Mouse (Mus musculus) intestine, postnatal 0 days (tissue): ENCODE results near the gene Arpc3. TPM values are rescaled to one million over a fixed set of nuclear protein-coding genes. Genes with fewer than 3 reads are reported as not detected.

Source experiments
- ATAC-seq: fragments of 200-750 bp; cut with Nextera tagmentation; 2 replicates; pipeline ENCODE4 v1.8.0; 2017; ENCODE audit warnings: mild to moderate bottlenecking, moderate TSS enrichment, moderate library complexity
- H3K27ac ChIP-seq: fragments of 300-500 bp; sonication (generic); 2 replicates; pipeline ENCODE4 v1.5.1; 2014; ENCODE audit warnings: mild to moderate bottlenecking, low read depth, low read length, moderate library complexity
- H3K27me3 ChIP-seq: fragments of 300-500 bp; sonication (generic); replicated peaks from 2 replicates; pipeline ENCODE4 v1.6.1; 2014; ENCODE audit warnings: low read length, mixed read lengths; ENCODE audit not compliant: control insufficient read depth, insufficient read depth
- H3K36me3 ChIP-seq: fragments of 300-500 bp; sonication (generic); 2 replicates; pipeline ENCODE4 v1.6.1; 2014; ENCODE audit warnings: mild to moderate bottlenecking, moderate library complexity; ENCODE audit not compliant: control insufficient read depth, insufficient read depth
- H3K4me1 ChIP-seq: fragments of 300-500 bp; sonication (generic); replicated peaks from 2 replicates; pipeline ENCODE4 v1.6.1; 2014; ENCODE audit warnings: antibody characterized with exemption, low read length, mixed read lengths; ENCODE audit not compliant: control insufficient read depth, insufficient read depth
- H3K4me2 ChIP-seq: fragments of 300-500 bp; sonication (generic); replicated peaks from 2 replicates; pipeline ENCODE4 v1.6.1; 2014; ENCODE audit warnings: low read depth, mild to moderate bottlenecking, moderate library complexity
- H3K4me3 ChIP-seq: fragments of 300-500 bp; sonication (generic); 2 replicates; pipeline ENCODE4 v1.5.1; 2014; ENCODE audit warnings: low read depth, low read length
- H3K9ac ChIP-seq: fragments of 300-500 bp; sonication (generic); 2 replicates; pipeline ENCODE4 v1.6.1; 2014; ENCODE audit warnings: mild to moderate bottlenecking, low read depth, low read length
- H3K9me3 ChIP-seq: fragments of 300-500 bp; sonication (generic); 2 replicates; pipeline ENCODE4 v1.6.1; 2016; ENCODE audit warnings: mixed run types; ENCODE audit not compliant: control insufficient read depth
- CTCF ChIP-seq: sonication (generic); IDR thresholded peaks from 2 replicates; pipeline ENCODE4 v1.5.1; 2016; ENCODE audit warnings: low read depth, mild to moderate bottlenecking, control low read depth, antibody characterized with exemption, moderate library complexity
- WGBS: fragments of 180-500 bp; shearing (Covaris S2); extraction: QIAGEN DNeasy Blood & Tissue Kit; methylation state at CpG from one replicate; pipeline ENCODE4 v1.1.7; 2014; 5-methylcytosine and 5-hydroxymethylcytosine counted together
- polyA plus RNA-seq: library from polyadenylated mRNA; unstranded; fragments of >200 nt; fragmentation: Nextera tagmentation; extraction: Ambion mirVana; gene quantifications from 2 replicates; pipeline ENCODE4 v1.2.1, GENCODE M21; 2015

Arpc3 gene
- polyA plus RNA-seq, 1 experiment from 2014 or later: 171 TPM

DNA sequence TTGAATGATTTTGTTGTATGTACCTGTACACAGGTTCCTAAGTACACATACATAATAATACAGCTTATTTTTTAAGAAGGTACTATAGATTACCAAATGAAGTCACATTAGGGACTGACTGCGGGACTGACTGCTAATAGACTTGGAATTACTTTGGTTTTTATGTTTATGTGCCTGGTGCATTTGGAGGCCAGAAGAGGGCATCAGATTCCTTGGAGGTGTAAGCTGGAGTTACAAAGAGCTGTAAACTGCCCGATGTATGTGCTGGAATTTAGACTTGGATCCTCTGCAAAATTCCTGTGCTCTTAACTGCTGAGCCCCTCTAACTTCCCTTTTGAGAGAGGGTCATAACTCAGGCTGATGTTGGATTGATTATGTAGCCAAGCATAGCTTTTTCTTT lies 33.9 kb downstream of the Arpc3 start:
- no peak for ATAC-seq
- no peak overlapping the region for H3K4me3 ChIP-seq
- TF ChIP-seq CTCF: peak; percentile 35; the same call in 1 of the 2 replicates
- H3K9ac ChIP-seq: no peak overlapping the region
- peaks cover 26% of the 10 kb centered on the region for H3K36me3 ChIP-seq
- no peaks in the 10 kb centered on the region for H3K27me3 ChIP-seq
- WGBS: 70% methylated on average over 2 of the region's 2 CpGs
- no peaks in the 10 kb centered on the region for H3K9me3 ChIP-seq
- no peaks in the 10 kb centered on the region for H3K4me1 ChIP-seq
- H3K27ac ChIP-seq: no peak overlapping the region
- H3K4me2 ChIP-seq: no peak overlapping the region

DNA sequence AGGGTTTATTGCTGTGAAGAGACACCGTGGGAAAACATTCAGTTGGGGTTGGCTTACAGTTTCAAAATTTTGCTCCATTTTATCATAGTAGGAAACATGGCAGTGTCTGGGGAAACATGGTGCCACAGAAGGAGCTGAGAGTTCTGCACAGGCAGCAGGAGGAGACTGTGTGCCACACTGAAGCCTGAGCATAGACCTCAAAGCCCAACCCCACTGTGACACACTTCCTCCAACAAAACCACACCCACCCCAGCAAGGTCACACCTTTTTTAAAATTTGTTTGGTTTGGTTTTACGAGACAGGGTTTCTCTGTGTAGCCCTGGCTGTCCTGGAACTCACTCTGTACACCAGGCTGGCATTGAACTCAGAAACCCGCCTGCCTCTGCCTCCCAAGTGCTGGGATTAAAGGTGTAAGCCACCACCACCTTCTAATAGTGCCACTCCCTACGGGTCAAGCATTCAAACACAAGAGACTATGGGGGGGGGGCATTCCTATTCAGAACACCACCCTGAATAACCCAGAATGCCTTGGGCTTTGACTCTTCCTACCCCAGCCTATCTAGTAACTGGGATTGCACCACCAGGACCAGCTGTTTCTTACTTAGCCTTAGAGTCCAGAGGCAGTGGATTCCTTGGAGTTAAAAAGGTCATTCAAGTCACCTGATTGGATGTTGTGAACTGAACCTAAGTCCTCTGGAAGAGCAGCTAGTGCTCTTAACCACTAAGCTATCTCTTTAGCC lies 38.5 kb downstream of the Arpc3 start:
- no peak overlapping the region for H3K4me3 ChIP-seq
- H3K4me2 ChIP-seq: no peak overlapping the region
- WGBS: 88% methylated on average over 4 of the region's 4 CpGs
- H3K36me3 ChIP-seq: peaks cover 65% of the 10 kb centered on the region
- no peak overlapping the region for H3K27ac ChIP-seq
- no peaks in the 10 kb centered on the region for H3K9me3 ChIP-seq
- no peak for ATAC-seq
- no peaks in the 10 kb centered on the region for H3K4me1 ChIP-seq
- TF ChIP-seq CTCF: no peak
- H3K9ac ChIP-seq: no peak overlapping the region
- no peaks in the 10 kb centered on the region for H3K27me3 ChIP-seq

DNA sequence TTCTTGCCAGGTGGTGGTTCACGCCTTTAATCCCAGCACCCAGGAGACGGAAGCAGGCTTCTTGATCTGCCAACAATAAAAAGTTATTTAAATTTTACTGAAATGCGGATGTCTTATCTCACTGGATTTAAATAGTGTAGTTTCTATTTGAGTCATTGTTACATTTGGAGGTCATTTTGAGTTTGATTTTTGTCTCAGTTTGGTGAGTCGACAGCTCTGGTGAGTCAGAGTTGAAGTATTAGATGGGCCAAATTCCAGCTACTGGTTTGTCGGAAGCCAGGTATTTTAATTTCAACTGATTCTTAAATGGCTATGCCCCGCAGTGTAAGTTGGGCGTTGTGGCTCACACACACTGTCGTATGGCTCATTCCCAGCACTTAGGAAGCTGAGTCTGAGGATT lies 39.5 kb downstream of the Arpc3 start:
- H3K27me3 ChIP-seq: no peaks in the 10 kb centered on the region
- H3K4me1 ChIP-seq: no peaks in the 10 kb centered on the region
- H3K9me3 ChIP-seq: no peaks in the 10 kb centered on the region
- no peak overlapping the region for H3K4me2 ChIP-seq
- no peak for ATAC-seq
- no peak overlapping the region for H3K9ac ChIP-seq
- no peak for TF ChIP-seq CTCF
- H3K4me3 ChIP-seq: no peak overlapping the region
- peaks cover 75% of the 10 kb centered on the region for H3K36me3 ChIP-seq
- WGBS: 91% methylated on average over 8 of the region's 8 CpGs
- no peak overlapping the region for H3K27ac ChIP-seq

DNA sequence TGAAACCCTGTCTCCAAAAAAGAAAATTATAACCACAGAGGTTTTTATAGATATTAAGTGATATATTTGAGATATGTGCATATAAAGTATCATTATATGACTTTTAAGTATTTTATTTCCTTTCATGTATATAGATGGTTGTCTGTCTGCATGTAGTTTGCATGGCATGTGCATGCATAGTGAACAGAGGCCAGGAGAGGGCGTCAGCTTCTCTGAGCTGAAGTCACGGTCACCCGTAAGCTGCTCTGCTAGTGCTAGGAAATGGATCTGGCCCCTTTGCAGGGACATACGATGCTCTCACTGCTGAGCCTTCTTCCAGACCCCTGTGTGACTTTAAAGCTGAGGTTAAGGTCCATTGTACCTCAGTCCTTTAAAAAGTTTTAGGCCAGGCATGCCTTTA lies 42.9 kb downstream of the Arpc3 start:
- no peak for ATAC-seq
- Histone ChIP-seq H3K9ac (no peak overlapping the region), H3K9me3 (no peaks in the 10 kb centered on the region), H3K27ac (no peak overlapping the region), H3K4me1 (no peaks in the 10 kb centered on the region), H3K27me3 (no peaks in the 10 kb centered on the region), H3K4me2 (no peak overlapping the region), H3K4me3 (no peak overlapping the region), H3K36me3 (peaks cover 92% of the 10 kb centered on the region)
- 82% methylated on average over 4 of the region's 4 CpGs for WGBS
- peak; percentile 47 for TF ChIP-seq CTCF

DNA sequence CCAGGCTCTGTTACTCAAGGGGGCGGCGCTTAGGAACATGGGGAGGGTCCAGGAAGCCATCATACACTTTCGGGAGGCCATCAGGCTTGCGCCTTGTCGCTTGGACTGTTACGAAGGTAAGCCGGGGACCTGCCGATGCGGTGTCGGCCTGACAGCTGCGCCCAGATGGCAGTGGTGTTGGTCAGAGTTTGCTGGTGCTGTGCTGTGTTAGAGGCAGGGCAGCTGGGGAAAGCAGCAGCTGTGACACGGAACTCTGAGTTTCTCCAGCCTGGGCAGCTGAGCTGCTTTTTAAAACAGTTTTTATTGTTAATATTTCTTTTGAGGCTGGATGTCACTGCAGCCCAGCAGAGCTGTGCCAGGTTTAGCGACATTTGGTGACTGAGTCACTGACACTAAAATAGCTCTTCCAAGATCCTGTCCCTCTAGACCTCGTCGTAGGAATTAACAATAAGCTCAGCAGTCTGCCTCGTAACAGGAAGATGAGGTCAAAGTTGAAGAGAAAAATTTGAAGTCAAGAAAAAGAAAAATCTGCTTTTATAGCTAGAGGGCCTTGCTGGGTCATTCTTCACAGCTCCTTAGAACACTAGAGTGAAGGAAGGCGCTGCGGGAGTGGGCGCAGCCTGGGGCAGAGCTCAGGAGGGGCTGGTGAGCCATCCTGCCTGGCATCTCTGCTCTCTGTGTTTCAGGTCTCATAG lies 47.9 kb downstream of the Arpc3 start:
- H3K9me3 ChIP-seq: no peaks in the 10 kb centered on the region
- no peak for TF ChIP-seq CTCF
- no peaks in the 10 kb centered on the region for H3K27me3 ChIP-seq
- no peaks in the 10 kb centered on the region for H3K4me1 ChIP-seq
- no peak overlapping the region for H3K4me3 ChIP-seq
- H3K4me2 ChIP-seq: no peak overlapping the region
- H3K36me3 ChIP-seq: peaks cover 99% of the 10 kb centered on the region
- ATAC-seq: no peak
- H3K9ac ChIP-seq: no peak overlapping the region
- WGBS: 78% methylated on average over 19 of the region's 19 CpGs
- H3K27ac ChIP-seq: peak overlapping the region; percentile 28; the same call in 1 of the 2 replicates

DNA sequence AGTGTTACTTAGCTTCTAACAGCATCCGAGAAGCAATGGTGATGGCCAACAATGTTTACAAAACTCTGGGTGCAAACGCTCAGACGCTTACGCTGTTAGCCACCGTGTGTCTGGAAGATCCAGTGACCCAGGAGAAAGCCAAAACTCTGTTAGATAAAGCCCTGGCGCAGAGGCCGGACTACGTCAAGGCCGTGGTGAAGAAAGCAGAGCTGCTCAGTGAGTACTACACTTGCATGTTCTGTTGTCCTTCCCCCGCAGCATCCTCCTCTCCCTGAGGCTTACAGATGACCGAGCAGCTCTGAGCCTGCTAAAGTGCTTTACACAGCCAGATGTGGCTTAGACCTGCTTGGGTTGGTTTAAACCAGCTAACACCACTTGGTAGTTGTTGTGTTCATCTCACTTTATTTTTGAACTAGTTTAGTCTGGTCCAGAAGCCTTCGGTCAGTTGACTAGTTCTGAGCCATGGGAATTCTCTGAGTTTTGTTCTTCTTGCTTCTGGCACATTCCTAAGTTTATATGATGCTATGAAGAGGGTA lies 48.5 kb downstream of the Arpc3 start:
- Histone ChIP-seq H3K9me3 (no peaks in the 10 kb centered on the region), H3K9ac (no peak overlapping the region), H3K27ac (peak overlapping the region; percentile 28; the same call in 1 of the 2 replicates), H3K4me3 (no peak overlapping the region), H3K27me3 (no peaks in the 10 kb centered on the region), H3K4me1 (no peaks in the 10 kb centered on the region), H3K36me3 (peaks cover 99% of the 10 kb centered on the region), H3K4me2 (no peak overlapping the region)
- TF ChIP-seq CTCF: no peak
- 87% methylated on average over 12 of the region's 12 CpGs for WGBS
- no peak for ATAC-seq
